Mouse (Mus musculus) heart, postnatal 4 days (tissue): ENCODE results near the gene Rnf215. TPM values are rescaled to one million over a fixed set of nuclear protein-coding genes. Genes with fewer than 3 reads are reported as not detected.

ENCODE experiments used
- microRNA-seq, 2 experiments: library from miRNA; unstranded; fragments of <30 nt; microRNA quantifications; one replicate each; pipeline ENCODE4 v1.2.0; 2021 to 2022
- total RNA-seq, 2 experiments: library from RNA; stranded (reverse); gene quantifications; 2 replicates each; pipeline ENCODE4 v1.2.3; 2021

Rnf215 gene
- total RNA-seq, 2 experiments from 2014 or later: 17.5 to 18.3 TPM

Small RNAs within 50 kb of the gene (microRNA-seq; reads per million reads assigned to microRNA genes)
- 0.61 to 2.8 reads per million in 2 experiments for gene Mir3060

Other genes starting within 250 kb of the Rnf215 start
- gene 4921536K21Rik, start 240.1 kb upstream of the Rnf215 start, total RNA-seq: under 1 TPM; 0.14 to 0.17 TPM
- 10 to 100 TPM; 21.5 to 24.4 TPM for gene Dusp18, start 240.0 kb upstream of the Rnf215 start, total RNA-seq
- gene Slc35e4, start 220.5 kb upstream of the Rnf215 start, total RNA-seq: 1 to 10 TPM; 3.6 to 4.0 TPM
- 10 to 100 TPM; 38.8 to 40.6 TPM for gene Tcn2, start 203.0 kb upstream of the Rnf215 start, total RNA-seq
- 10 to 100 TPM; 41.0 to 42.0 TPM for gene Pes1, start 171.2 kb upstream of the Rnf215 start, total RNA-seq
- not detected for gene 4930556J24Rik, start 158.4 kb upstream of the Rnf215 start, total RNA-seq
- under 1 TPM; 0.14 to 0.23 TPM for gene Gal3st1, start 151.6 kb upstream of the Rnf215 start, total RNA-seq
- gene Sec14l4, start 103.7 kb upstream of the Rnf215 start, total RNA-seq: not detected
- not detected for gene Sec14l3, start 70.4 kb upstream of the Rnf215 start, total RNA-seq
- 10 to 100 TPM; 46.3 to 52.0 TPM for gene Mtfp1, start 39.8 kb upstream of the Rnf215 start, total RNA-seq
- gene Sec14l2, start 11.8 kb upstream of the Rnf215 start, total RNA-seq: 1 to 10 TPM in 1 of 2 experiments, under 1 TPM in 1; 0.91 to 1.1 TPM
- 1 to 10 TPM; 5.8 to 6.5 TPM for gene Ccdc157, start 25.1 kb downstream of the Rnf215 start, total RNA-seq
- 10 to 100 TPM; 56.6 to 56.9 TPM for gene Sf3a1, start 25.1 kb downstream of the Rnf215 start, total RNA-seq
- gene Tbc1d10a, start 51.6 kb downstream of the Rnf215 start, total RNA-seq: 10 to 100 TPM; 10.9 to 11.8 TPM
- gene Castor1, start 83.0 kb downstream of the Rnf215 start, total RNA-seq: 1 to 10 TPM; 4.7 to 5.1 TPM
- gene Osm, start 101.2 kb downstream of the Rnf215 start, total RNA-seq: under 1 TPM in 1 of 2 experiments, not detected in 1; 0.14 TPM
- 1 to 10 TPM; 1.8 to 2.0 TPM for gene Lif, start 122.4 kb downstream of the Rnf215 start, total RNA-seq